Mouse (Mus musculus): ENCODE measurements around the gene Piwil4.

The Piwil4 gene

DNA sequence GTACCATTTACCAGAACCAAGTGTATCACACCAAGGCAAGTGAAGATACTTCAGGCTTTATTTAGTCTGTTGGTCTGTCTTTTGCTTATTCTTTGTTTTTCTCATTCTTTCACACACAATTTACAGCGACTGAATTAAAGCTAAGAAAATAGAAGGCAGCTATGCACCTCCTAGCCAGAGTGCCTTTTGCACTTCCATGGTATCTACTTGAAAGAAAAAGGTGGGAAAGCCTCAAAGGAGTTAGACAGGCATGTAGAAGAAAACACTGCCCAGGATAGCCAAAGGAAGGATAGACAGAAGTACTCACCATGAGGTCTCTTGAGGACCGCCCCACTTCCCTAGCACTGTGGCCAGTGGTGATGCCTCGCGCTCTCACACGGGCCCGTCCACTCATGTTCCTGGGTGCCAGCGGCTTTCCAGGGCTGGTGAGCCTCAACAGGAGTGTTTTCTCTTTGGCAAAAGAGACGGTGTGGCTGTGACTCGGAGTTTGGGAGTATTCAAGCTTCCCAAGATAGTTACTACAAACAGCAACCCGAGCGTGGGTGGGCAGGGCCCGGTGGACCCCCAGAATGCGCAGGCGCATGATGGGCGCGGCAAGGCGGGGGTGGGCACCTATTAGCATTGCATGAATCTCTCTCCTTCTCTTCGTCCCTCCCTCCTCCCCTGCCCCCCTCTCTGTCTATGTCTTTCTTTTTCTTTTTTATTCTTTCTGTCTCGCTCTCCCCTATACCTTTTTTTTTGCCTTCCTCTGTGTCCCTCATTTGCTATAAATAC is at the start of gene Piwil4:
Piwil4 (minus strand) TSS at position 583 of the 774 bp plus-strand sequence.
- no peak for DNase-seq (ENCODE audit: low read depth, low spot score)

DNA sequence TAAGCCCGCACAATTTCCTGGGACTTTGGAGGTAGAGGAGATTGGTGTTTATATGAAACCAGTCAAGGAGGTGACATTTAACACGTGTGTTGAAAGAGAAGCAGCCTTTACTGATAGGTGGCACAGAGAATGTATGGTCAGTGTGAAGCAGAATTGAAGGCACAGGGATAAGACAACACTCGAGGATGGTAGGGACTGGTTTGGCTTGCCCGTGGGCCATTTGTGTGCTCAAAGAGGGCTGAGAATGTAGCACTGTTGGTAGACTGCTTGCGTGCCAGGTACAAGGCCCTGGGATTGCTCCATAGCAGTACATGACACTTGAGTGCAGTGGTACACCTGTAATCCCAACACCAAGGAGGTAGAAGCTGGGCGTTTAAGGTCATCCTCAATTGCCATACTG is 46.8 kb upstream of the Piwil4 start:
- DNase-seq (ENCODE audit: low read depth, low spot score) = no peak

DNA sequence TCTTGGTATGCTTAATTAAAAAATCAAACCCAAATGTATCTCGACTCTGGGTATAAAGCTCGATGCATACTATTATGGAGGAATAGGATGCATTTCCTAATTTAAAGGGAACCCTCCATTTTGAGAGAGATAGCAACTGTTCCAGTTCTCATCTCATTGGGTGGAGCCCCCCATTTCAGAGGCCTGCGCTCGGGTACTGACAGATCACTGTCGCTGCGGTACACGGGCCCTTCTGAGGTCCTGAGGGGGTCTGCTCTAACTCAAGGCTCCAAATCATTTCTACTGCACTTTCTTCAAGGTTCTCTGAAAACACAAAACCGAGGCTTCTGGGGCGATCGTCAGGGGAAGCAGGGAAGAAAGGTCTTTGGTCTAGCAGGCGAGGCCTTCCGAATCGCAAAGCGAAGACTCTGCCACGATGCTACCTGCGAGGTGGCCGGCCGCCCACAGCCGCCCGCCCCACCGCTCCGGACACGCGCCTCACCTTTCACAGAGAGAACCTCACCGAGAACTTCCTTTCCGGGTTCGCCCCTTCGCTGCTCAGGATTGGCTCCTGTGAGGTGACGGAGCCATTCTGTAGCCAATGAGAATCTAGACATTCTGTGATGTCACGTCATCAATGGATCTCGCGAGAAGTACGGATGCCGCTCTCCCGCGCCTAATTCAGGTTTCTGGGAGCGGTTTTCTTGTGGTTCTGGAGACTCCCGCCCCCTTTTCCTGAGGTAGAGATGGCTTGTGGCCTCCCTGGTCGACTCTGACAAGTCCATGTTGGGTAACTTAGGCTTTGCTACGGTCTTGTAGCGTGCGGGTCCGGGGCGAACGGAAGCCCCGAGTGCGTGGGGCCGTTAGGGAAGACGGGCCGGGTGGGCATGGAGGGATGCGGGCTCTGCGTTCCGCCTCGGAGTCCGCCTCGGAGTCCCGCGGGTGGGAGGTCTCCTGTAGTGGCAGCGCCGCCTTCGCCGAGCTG is 43.8 kb upstream of the Piwil4 start, which contains the start of the genes Mre11a and Ankrd49:
Mre11a (plus strand) TSS at position 616 of the 964 bp plus-strand sequence.
Ankrd49 (minus strand) TSS at position 818 of the 964 bp plus-strand sequence.
- peak; percentile 96 for DNase-seq (ENCODE audit: low read depth, low spot score)

DNA sequence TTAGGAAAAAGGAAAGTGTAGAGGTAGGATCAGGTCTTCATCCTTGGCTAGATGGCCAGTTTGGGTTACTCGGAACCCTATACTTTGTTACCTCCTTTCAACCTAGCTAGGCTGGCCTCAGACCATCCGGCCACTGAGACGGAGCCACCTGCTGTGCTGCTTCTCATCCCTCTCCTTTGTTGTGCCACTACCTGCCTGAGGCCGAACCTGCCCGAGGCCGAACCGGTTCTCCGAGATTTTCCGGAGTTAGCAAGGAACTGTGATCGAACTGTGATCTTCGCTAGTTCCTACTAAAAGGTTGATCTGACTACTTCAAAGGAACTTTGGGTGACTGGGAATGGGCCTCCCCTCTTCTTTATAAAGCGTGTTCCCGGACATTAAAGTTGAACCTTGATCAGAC is 37.8 kb upstream of the Piwil4 start:
- DNase-seq (ENCODE audit: low read depth, low spot score) = no peak

DNA sequence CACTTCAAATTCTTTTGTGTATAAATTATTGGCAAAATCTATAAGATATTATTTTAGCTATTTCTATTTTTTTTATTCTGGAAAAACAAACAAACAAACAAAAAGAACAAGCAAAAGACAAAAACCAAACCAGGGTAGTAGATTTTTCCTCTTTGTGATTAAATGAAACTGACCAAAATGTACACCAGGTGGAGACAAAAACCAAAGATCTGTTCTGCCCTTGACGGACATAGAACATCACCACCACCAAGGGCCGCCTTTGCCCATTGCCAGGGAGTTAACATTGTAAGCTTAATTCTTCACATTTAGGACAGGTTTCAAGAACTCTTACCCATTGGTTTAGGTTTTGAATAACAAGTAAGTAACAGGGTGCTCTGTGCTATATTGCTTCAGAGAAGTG is 33.3 kb upstream of the Piwil4 start:
- DNase-seq (ENCODE audit: low read depth, low spot score) = peak; percentile 63

DNA sequence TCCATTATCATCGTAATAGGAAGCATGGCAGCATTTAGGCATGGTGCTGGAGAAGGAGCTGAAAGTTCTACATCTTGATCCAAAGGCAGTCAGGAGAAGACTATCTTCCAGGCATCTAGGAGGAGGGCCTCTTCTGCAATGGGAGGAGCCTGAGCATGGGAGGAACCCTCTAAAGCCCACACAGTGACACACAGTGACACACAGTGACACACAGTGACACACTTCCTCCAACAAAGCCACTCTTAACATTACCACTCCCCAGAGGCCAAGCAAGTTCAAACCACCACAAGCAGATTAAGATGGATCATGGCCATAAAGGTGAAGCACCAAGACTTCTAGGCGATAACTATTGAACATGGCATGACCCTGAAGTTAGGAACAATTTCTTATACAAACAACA is 31.5 kb upstream of the Piwil4 start:
- no peak for DNase-seq (ENCODE audit: low read depth, low spot score)

DNA sequence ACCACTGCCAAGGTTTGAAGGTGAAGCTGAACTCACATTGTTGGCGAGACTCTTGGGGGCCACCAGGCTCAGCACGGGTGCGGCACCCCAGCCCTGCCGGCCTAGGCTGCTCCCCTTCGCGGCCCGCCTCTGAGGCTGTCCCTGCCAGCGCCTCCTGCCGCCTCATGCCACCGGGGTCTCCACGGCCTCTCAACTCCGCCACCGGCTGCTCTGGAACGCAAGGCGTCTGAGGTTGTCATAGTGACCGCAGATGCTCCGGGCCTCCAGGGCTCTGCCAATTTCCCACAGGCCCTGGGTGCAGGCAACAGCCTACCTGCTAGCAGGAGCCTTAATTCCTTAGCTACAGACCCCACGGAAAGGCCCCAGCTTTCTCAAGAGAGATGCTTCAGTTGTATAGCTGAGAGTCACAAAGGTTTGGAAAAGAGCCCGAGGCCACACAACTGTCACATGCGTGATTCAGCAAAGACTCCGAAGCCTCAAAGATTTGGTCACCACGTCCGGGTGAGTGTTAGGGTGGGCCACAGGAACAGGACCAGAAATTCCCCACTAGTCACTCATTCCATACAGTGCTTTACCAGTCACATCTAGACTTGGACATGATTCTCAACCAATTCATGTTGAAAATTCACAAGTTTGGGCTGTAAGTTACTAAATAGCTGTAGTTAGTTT is 30.4 kb upstream of the Piwil4 start, which contains the start of gene 1700012B09Rik:
1700012B09Rik (minus strand) TSS at position 228 of the 669 bp plus-strand sequence.
- no peak for DNase-seq (ENCODE audit: low read depth, low spot score)

DNA sequence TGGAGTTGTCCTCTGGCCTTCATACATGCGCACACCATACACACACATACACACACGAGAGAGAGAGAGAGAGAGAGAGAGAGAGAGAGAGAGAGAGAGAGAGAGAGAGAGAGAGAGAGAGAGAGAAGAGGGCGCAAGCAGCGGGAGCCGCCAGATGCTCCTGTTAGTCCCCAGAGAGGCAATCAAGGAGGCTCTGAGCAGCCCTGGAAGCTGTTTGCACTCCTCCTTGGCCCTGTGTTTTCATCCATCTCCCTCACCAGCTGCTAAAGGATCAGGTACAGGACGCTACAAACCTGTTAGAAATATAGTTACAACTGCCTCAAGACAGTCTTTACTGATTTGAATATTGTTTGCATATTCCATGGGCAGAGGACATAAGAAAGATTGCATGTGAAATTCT is 29.3 kb upstream of the Piwil4 start:
- DNase-seq (ENCODE audit: low read depth, low spot score) = no peak

DNA sequence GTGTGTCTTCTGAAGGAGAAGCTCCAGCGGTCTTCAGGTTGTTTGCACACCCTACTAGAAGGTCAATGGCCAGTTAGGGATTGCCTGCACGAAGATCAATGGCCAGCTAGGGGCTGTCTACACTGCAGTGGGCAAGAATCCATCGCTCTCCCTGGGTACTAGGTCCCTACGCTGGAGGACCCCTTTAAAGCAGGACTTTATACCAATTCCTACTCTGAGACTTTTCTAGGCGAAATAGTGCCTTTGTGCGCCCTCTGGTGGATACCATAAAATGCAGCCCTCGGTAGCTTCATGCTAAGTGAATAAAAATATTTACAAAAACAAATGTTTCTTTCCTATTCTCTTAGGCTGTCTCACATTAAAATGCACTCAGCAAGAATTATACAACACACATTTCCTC is 24.2 kb upstream of the Piwil4 start:
- DNase-seq (ENCODE audit: low read depth, low spot score) = peak; percentile 65

DNA sequence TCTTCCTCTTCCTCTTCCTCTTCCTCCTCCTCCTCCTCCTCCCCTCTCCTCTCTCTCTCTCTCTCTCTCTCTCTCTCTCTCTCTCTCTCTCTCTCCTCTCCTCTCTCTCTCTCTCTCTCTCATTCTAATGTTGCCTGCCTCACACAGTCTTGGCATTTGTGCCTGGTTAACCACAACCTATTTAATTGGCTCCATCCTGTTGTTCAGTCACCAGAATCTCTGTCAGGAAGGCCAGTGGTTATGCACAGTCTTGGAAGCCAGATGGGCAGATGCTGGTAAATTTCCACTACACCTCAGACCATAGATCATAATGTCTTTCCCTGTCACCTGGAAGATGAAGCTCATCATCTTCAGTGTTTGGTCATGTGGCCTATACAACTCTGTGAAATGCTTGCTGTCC is 18.7 kb upstream of the Piwil4 start:
- no peak for DNase-seq (ENCODE audit: low read depth, low spot score)

DNA sequence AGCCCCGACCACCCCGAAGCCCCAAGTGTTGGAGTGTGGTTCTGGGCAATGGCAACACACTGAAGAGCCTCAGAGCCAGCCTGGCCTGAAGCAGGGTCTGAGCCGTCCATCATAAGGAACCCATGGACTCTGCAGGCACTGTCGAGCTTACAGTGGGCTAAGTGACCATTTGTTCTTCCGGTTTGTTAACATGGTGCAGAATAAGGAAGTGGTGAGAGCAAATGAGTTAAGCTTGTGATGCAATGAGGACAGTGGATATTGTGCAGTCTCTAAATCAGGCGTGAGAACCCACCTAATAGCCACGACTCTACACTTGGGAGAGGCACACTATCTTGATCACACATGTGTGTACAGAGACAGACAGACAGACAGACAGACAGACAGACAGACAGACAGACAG is 18.1 kb upstream of the Piwil4 start:
- DNase-seq (ENCODE audit: low read depth, low spot score) = no peak

DNA sequence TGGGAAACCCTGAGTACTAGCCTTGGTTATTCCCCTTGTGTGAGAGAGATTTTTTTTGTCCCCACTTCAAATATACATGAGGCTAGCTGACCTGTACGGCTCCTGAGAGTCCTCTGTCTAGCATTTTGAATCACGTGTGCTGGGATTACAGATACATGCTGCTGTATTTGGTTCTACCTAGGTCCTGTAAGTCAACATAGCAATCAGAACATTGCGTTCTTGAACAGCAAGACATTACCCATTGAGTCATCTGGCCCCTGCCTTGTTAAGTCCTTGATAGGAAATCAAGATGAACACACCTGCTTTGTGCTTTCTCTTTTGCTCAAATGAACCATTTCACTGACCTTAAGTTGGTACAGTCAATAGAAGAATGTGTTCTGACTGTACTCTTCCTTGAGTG is 13.9 kb upstream of the Piwil4 start:
- DNase-seq (ENCODE audit: low read depth, low spot score) = no peak

DNA sequence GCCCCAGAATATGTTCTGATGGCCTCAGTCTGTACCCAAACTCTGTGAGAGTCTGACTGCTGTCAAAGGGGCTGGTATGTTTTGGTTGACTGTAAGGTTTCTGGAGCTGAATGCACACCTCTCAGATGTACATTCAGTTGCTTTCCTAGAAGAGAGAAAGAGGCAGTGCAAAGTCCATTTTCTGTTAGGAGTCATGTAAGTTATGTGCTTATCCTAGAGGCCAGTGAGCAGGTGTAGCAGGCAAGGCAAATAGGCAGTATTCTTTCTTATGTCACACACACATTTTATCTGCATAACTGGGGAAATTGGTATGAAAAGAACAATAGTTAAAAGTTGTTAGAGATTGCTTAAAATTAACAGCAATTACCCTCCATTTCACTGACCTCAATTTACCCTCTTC is 13.4 kb upstream of the Piwil4 start:
- no peak for DNase-seq (ENCODE audit: low read depth, low spot score)

DNA sequence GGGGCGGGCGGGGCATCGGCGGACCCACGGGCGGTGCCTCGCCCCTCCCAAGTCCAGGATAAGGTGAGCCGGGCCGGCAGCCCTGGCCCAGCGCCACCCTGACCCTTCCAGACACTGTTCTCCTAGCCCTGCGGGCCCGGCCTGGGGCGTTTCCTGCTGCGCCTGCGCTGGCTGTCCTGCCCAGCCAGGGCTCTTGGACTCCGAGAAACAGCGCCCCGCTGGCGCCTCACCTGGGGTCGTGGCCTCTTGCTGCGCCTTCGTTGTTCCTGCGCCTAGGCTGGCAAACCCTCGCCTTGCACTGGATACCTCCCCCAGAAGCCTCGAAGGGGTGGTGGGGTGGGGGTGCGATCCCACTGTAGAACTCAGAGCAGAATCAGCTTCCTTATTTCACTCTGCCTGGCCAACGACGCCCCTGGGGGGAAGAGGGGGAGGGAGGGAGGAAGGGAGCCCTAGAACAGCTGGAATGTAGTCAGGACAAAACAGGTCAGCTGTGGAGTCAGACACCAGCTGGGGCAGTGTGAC is 11.5 kb upstream of the Piwil4 start, which contains the start of gene Fut4:
Fut4 (minus strand) TSS at position 393 of the 522 bp plus-strand sequence.
- DNase-seq (ENCODE audit: low read depth, low spot score) = peak; percentile 28

DNA sequence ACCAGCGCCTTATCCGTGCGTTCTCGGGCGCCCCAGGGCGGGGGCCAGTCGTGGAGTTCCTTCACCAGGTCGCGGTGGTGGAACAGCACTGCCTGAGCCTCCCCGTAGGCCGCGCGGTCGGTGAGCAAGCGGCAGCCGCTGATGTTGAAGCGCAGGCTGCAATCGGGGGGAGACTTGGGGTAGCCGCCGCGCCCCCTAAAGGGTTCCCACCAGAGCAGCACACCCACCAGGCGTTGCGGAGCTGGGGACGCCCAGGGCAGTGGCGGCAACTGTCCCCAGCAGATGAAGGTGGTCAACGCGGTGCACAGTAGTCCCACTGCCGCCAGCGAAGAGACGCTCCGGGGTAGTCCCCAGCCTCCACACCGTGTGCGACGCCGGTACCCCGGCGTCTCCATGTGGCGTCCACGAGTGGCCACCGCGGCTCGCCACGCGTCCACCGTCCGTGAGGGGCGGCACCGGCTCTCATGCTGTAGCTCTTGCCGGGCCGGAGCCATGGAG is 11.0 kb upstream of the Piwil4 start:
- peak; percentile 24 for DNase-seq (ENCODE audit: low read depth, low spot score)

DNA sequence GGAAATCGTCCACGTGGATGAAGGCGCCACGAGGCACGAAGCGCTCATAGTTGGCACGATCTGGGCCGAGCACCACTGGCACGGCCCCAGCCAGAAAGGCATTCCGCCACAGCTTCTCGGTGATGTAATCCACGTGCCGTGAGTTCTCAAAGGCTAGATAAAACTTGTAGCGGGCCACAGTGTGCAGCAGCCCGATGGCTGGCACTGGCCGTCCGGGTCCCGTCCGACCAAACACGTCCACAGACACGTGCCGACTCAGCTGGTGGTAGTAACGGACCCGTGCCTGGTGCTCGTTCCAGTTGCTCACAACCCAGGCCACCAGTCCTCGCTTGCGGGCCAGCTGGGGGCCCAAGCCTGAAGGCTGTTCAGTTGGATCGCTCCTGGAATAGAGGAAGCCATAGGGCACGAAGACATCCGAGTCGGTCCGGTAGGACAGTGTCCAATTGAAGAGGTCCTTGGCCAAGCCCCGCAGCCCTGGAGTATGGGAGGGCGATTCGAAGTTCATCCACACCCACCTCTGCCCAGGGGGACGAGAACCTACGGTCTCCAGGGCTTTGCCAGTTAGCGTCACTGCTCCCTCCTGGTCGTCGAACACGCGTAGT is 10.5 kb upstream of the Piwil4 start:
- DNase-seq (ENCODE audit: low read depth, low spot score) = no peak

DNA sequence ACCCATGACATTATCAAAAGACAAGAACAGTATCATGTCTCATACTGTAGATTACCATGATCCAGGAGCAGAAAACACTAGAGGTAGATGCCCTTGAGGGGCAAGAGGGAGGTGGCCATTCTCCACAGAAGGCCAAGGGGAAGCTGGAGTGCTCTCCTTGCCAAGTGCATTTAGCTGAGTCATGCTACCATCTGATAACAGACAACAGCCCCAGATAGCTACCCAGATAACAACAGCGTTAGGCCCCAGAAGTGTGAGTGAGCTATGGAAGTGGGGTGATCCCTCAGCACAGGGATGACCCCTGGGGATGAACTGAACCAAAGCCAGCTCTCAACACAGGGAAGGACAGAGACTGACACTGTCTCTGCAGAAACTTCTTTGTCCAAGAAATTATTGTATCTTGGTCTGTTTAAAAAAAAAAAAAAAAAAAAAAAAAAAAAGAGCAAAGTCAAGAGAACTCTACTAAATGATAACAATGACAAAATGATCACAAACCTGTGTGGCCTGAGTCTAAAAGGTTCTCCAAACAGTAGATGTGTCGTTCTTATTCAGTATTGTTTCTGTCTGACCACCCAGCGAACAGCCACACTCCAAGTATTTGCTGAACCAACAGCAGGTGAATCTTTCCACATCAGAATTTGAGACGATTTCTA is 909 bp downstream of the Piwil4 start:
- no peak for DNase-seq (ENCODE audit: low read depth, low spot score)

DNA sequence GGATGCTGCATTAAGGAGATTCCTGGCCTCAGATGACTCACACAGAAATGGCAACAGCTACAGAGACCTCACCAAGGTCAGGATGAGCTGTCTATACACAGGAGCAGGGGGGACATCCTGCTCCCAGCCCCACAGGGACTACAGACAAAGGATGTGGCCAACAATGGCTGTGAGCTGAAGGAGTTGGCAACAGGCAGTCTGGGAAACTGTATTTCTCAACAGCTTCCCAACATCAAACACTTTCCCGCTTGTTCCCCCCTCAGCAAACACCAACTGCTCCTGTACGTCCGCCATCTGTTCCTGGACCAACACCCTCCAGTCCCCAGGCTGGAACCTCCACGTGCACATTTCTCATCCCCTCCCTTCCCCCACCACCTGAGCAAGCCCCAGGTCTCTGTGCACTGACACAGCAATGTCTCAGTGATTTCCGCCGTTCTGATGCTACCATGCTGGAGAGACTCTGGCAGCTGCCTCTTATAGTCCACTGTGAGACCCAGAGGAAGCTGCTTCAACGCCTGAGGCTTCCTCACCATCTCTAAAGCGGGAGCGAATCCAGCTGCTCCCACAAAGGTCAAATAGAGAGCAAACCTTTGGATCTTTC is 9.5 kb downstream of the Piwil4 start:
- no peak for DNase-seq (ENCODE audit: low read depth, low spot score)

DNA sequence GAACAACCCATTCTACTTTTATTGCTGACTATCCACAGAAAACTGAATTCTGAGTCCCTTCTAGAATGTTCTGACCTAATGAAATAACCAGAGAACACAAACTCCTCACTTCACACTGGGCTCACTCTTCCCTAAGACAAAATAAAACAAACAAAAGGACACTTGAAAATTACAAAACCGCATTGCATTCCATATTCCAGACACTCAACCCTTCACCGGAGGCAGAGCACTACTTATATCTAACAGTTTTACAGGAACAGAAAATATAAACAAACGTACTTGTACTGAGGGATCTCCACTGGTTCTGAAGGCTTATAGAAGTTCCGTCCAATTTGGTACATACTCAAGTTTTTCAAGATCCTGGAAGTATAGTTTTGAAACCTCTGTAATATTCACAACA is 12.2 kb downstream of the Piwil4 start:
- no peak for DNase-seq (ENCODE audit: low read depth, low spot score)

DNA sequence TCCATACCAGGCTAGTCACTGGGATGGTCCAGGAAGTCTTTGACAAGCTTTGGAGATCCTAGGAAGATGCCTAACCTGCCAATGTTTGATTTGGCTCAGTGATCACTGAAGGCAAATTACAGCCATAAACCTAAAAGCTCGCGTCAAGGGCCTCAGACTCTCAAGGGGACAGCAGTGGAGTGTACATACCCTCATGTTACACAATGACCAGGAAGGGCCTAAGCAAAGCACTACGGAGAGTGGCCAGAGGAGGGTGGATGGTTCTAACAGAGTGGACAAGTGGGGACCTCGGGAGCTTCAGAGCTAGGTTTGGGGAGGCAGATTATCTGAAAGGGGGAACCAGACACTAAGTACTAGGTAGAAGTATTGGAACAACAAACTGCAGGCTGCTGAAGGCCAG is 13.9 kb downstream of the Piwil4 start:
- DNase-seq (ENCODE audit: low read depth, low spot score) = no peak

Measured in CD4-positive, CD25-positive, alpha-beta regulatory T cell, adult 2 months (primary cell).